Mouse (Mus musculus): Measurements from ENCODE around the gene Sidt1.
A peak's percentile ranks its signal among the peaks of the same experiment; 100 is the strongest.

Sidt1 gene

GRCm38 (mm10) chr16:44249985-44250384, 83.0 kb downstream of the Sidt1 start:
- DNase-seq (ENCODE audit: low spot score), result no peak

DNA sequence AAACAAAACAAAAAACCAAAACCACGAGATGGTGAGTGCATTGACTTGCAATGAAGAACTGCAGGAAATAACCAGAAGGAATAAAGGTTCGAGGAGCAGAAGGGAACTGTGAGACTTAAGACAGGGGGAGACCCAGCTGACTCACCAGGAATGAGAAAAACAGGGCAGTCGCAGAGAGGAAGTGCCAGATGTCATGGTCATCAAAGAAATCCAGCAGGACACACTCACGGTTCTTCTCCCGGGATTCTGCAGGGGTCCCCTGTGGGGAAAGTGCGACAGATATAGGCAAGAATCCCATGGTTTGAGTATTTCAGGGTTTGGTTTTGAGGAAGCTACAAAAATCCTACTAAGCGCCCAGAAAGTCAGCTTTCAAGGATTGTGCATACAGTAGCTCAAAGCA, 89.7 kb downstream of the Sidt1 start:
- no peak for DNase-seq (ENCODE audit: low spot score)

GRCm38 (mm10) chr16:44242633-44243032, 90.4 kb downstream of the Sidt1 start:
- DNase-seq (ENCODE audit: low spot score), result peak; percentile 50

GRCm38 (mm10) chr16:44240406-44240805, 92.6 kb downstream of the Sidt1 start:
- DNase-seq (ENCODE audit: low spot score), result no peak

- DNase-seq (ENCODE audit: low spot score), result no peak
These were observed 94.1 kb downstream of the Sidt1 start for GRCm38 (mm10) chr16:44238835-44239263.

- DNase-seq (ENCODE audit: low spot score), result no peak
These were observed 95.2 kb downstream of the Sidt1 start for GRCm38 (mm10) chr16:44237836-44238235.

DNA sequence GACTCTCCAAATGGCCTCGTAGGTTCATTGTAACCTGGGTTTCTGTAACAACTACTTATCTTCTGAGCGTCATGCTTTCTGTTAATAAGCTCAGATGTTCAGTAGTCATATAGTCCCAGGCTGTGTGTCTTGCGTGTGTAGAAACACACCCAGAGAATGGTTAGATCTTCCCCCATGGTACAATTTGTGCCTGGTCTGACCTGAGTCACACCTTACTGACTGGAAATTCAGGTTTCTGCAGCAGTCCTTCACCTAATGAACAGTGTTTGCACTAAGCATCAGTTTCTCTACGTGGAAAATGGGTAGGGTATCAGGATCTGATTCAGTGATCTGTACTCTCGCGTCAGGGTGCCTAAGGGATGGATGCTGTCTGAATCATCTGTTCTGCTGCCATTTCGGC, 100.0 kb downstream of the Sidt1 start:
- DNase-seq (ENCODE audit: low spot score), result no peak

GRCm38 (mm10) chr16:44226706-44227291, 106.2 kb downstream of the Sidt1 start:
- no peak for DNase-seq (ENCODE audit: low spot score)

GRCm38 (mm10) chr16:44221463-44221862, 111.5 kb downstream of the Sidt1 start:
- DNase-seq (ENCODE audit: low spot score), result no peak

DNA sequence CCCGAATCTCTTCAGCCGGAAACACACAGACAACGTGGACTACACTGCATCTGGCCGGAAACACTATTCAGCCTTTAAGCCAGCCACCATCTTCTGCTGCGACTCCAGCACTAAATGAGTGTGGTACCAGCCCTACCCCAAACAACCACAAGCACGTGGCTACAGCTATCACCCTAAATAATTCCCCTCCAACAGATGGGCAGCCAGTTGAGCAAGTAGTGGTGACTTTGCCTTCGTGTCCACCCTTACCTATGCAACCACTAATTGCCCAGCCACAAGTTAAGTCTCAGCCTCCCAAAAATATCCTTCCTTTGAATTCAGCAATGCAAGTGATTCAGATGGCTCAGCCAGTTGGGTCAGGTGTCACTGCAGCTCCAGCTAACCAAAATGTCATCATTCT, 116.6 kb downstream of the Sidt1 start:
- DNase-seq (ENCODE audit: low spot score), result no peak

- no peak for DNase-seq (ENCODE audit: low spot score)
These were observed 117.5 kb downstream of the Sidt1 start for GRCm38 (mm10) chr16:44215513-44215912.

GRCm38 (mm10) chr16:44212703-44213102, 120.3 kb downstream of the Sidt1 start:
- no peak for DNase-seq (ENCODE audit: low spot score)

DNA sequence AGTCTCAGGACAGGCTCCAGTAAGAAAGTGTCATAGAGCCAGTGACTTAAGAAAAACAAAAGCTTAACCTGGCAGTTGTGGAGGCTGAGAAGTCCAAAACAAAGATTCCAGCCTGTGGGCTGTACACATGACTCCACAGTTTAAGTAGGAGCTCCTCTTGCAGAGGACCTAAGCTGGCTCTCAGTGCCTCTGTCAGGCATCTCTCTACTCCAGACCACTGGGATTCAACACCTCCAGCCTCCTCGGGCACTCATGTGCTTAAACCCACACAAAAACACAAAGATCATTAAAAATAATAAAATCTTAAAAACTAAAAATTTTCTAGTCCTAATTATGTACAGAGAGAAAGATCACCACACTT, 122.0 kb downstream of the Sidt1 start:
- no peak for DNase-seq (ENCODE audit: low spot score)

DNA sequence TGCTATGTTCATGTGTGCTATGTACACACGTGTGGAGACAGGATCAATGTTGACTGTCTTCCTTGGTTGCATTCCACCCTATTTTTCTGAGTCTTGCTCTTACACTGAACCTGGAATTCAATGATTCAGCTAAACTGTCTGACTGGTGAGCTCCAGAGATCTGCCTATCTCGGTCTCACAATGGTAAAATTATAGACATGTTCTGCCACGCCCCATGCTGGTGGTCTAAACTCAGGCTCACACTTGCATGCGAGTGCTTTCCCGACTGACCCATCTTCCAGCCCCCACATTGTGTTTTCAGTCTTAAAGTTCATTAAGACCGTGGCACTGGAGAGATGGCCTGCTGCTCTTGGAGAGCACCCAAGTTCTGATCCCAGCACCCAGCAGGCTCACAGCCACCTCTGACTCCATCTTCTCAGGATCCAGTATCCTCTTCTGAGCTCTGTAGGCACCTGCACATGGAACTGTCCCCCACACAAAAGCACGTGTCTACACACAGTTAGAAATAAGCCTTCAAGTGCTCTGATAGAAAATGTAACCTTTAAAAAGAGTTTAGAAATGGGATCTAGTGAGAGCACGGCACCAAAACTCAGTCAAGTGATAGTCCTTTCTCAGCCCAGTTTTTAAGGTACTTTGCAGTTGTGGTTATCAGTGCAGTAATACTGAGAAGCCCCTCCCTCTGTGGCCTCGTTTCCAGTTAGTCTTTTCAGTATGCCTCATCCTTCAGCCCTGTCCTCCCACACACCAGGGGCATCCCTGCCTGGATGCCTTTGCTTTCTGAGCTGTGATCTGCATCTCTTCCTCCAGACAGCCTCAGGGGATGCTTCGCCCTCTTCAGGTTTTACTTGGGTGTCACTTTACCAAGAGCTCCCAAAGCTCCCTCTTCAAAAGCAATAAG, 122.6 kb downstream of the Sidt1 start:
- no peak for DNase-seq (ENCODE audit: low spot score)

GRCm38 (mm10) chr16:44205973-44206372, 127.0 kb downstream of the Sidt1 start:
- DNase-seq (ENCODE audit: low spot score), result no peak

- no peak for DNase-seq (ENCODE audit: low spot score)
These were observed 128.7 kb downstream of the Sidt1 start for GRCm38 (mm10) chr16:44204331-44204730.

DNA sequence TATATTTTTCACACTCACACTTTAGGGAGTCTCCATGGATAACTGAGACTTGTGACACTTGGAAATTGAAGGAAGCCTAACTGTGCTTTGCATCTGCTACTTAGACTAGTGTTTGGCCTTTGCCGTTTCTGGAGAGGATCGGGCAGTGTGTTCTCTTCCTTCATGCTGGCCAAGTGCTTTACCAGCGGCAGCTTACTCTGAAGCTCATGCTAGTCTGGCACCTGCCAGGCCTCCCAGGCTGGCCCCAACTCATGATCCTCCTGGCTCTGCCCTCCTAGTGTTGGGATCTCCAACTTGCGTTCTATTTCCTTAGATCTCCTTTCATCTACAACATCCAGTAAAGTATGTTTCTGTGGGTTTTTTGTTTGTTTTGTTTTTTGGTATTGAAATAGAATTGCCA, 132.8 kb downstream of the Sidt1 start:
- no peak for DNase-seq (ENCODE audit: low spot score)

GRCm38 (mm10) chr16:44199066-44199703, 133.8 kb downstream of the Sidt1 start:
- no peak for DNase-seq (ENCODE audit: low spot score)

DNA sequence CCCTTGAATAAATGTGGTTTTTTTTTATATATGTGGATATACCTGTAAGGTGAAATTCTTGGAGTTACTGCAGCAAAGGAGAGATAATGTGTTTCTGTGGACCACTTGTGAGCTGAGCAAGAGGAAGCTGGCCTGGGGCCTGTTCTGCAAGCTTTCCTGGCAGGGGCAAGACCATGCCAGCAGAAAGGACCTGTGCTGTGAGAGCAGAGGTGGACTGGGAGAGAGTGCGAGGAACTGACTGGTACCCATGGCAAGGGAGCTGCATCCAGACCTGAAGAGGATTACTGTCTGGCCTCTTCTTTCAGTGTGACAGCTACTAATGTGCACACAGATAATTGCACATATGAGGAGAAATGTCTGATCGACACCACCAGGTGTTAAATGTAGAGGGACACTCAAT, 142.0 kb downstream of the Sidt1 start:
- no peak for DNase-seq (ENCODE audit: low spot score)

All from yolk sac, embryonic 10.5 days (tissue).